Mouse (Mus musculus) limb, embryonic 14.5 days (tissue): ENCODE results near the gene Cltb. TPM values are rescaled to one million over a fixed set of nuclear protein-coding genes. Genes with fewer than 3 reads are reported as not detected.

Source experiments
- ATAC-seq: fragments of 200-750 bp; cut with Nextera tagmentation; 2 replicates; pipeline ENCODE4 v1.8.0; 2017; ENCODE audit warnings: low read depth, moderate number of reproducible peaks, moderate TSS enrichment; ENCODE audit not compliant: low FRiP score
- DNase-seq: peaks from one replicate; pipeline ENCODE4 v3.0.0-alpha.2; 2015; ENCODE audit warnings: low spot score
- H3K27ac ChIP-seq: fragments of 300-500 bp; sonication (generic); replicated peaks from 2 replicates; pipeline ENCODE4 v1.5.1; 2014; ENCODE audit warnings: low read depth, mild to moderate bottlenecking, low read length, moderate library complexity, mixed read lengths
- H3K27me3 ChIP-seq: fragments of 300-500 bp; sonication (generic); 2 replicates; pipeline ENCODE4 v1.6.1; 2014; ENCODE audit warnings: low read length, mixed read lengths; ENCODE audit not compliant: control insufficient read depth, insufficient read depth
- H3K36me3 ChIP-seq: fragments of 300-500 bp; sonication (generic); 2 replicates; pipeline ENCODE4 v1.6.1; 2014; ENCODE audit warnings: mild to moderate bottlenecking, low read length, moderate library complexity, mixed read lengths; ENCODE audit not compliant: control insufficient read depth, insufficient read depth
- H3K4me1 ChIP-seq: fragments of 300-500 bp; sonication (generic); 2 replicates; pipeline ENCODE4 v1.6.1; 2014; ENCODE audit warnings: antibody characterized with exemption, low read length, mixed read lengths; ENCODE audit not compliant: control insufficient read depth, insufficient read depth
- H3K4me2 ChIP-seq: fragments of 300-500 bp; sonication (generic); replicated peaks from 2 replicates; pipeline ENCODE4 v1.6.1; 2014; ENCODE audit warnings: low read depth, mild to moderate bottlenecking, low read length, moderate library complexity; ENCODE audit not compliant: severe bottlenecking
- H3K4me3 ChIP-seq: fragments of 300-500 bp; sonication (generic); replicated peaks from 2 replicates; pipeline ENCODE4 v1.5.1; 2014; ENCODE audit warnings: low read length
- H3K9ac ChIP-seq: fragments of 300-500 bp; sonication (generic); 2 replicates; pipeline ENCODE4 v1.6.1; 2014; ENCODE audit warnings: mild to moderate bottlenecking, low read depth, low read length, moderate library complexity; ENCODE audit not compliant: severe bottlenecking
- H3K9me3 ChIP-seq: fragments of 300-500 bp; sonication (generic); 2 replicates; pipeline ENCODE4 v1.6.1; 2016; ENCODE audit warnings: low read length; ENCODE audit not compliant: control insufficient read depth
- POLR2A ChIP-seq: fragments of 200-500 bp; IDR thresholded peaks from 2 replicates; pipeline ENCODE4 v1.8.0; 2012; ENCODE audit warnings: inconsistent platforms, mild to moderate bottlenecking, moderate library complexity, borderline replicate concordance; ENCODE audit not compliant: insufficient read depth, insufficient read length; ENCODE audit errors: extremely low read depth
- WGBS: fragments of 180-500 bp; shearing (Covaris S2); extraction: QIAGEN DNeasy Blood & Tissue Kit; methylation state at CpG from one replicate; pipeline ENCODE4 v1.1.7; 2014; 5-methylcytosine and 5-hydroxymethylcytosine counted together
- microRNA-seq: library from miRNA; unstranded; fragments of <30 nt; microRNA quantifications from one replicate; pipeline ENCODE4, GENCODE M21; 2016
- polyA plus RNA-seq, 2 experiments: library from polyadenylated mRNA; depleted of rRNA in 1 of 2; stranded (reverse) in 1 of 2; unstranded in 1 of 2; fragments of >200 nt; fragmentation: Nextera tagmentation in 1 of 2; extraction: Ambion mirVana in 1 of 2; gene quantifications; 2 replicates each; pipeline versions ENCODE4 v1.2.1 to v1.2.3; 2012 to 2014

The Cltb gene
- polyA plus RNA-seq, 2 experiments = 26.5 to 45.5 TPM

GRCm38 (mm10) chr13:54560608-54561007, 50.5 kb downstream of the Cltb start:
- Histone ChIP-seq H3K27me3 (no peaks in the 10 kb centered on the region), H3K36me3 (peaks cover 76% of the 10 kb centered on the region), H3K4me2 (no peak overlapping the region), H3K9ac (no peak overlapping the region), H3K9me3 (no peaks in the 10 kb centered on the region), H3K27ac (no peak overlapping the region), H3K4me1 (peaks cover 9% of the 10 kb centered on the region; the same call in 1 of the 2 replicates), H3K4me3 (no peak overlapping the region)
- DNase-seq (no peak), ATAC-seq (no peak)
- TF ChIP-seq POLR2A = no peak
- 96% methylated on average over 7 of the region's 7 CpGs for WGBS

- H3K9ac ChIP-seq = no peak overlapping the region
- DNase-seq = no peak
- TF ChIP-seq POLR2A = no peak
- 86% methylated on average over 2 of the region's 2 CpGs for WGBS
- no peak overlapping the region for H3K4me3 ChIP-seq
- H3K36me3 ChIP-seq = peaks cover 80% of the 10 kb centered on the region
- H3K27me3 ChIP-seq = no peaks in the 10 kb centered on the region
- H3K4me1 ChIP-seq = peaks cover 6% of the 10 kb centered on the region; the same call in 1 of the 2 replicates
- no peak overlapping the region for H3K4me2 ChIP-seq
- no peak for ATAC-seq
- H3K27ac ChIP-seq = no peak overlapping the region
- H3K9me3 ChIP-seq = no peaks in the 10 kb centered on the region
Measured at GRCm38 (mm10) chr13:54559656-54560055, 51.5 kb downstream of the Cltb start.

GRCm38 (mm10) chr13:54557652-54558051, 53.5 kb downstream of the Cltb start:
- DNase-seq (no peak), ATAC-seq (no peak)
- no peak overlapping the region for H3K4me3 ChIP-seq
- H3K27ac ChIP-seq = no peak overlapping the region
- H3K27me3 ChIP-seq = no peaks in the 10 kb centered on the region
- peaks cover 91% of the 10 kb centered on the region for H3K36me3 ChIP-seq
- no peak overlapping the region for H3K9ac ChIP-seq
- no peaks in the 10 kb centered on the region for H3K4me1 ChIP-seq
- no peaks in the 10 kb centered on the region for H3K9me3 ChIP-seq
- no peak overlapping the region for H3K4me2 ChIP-seq
- WGBS = 95% methylated on average over 1 of the region's 1 CpGs
- TF ChIP-seq POLR2A = no peak

GRCm38 (mm10) chr13:54556796-54557195, 54.3 kb downstream of the Cltb start:
- no peaks in the 10 kb centered on the region for H3K4me1 ChIP-seq
- no peak overlapping the region for H3K4me2 ChIP-seq
- peaks cover 91% of the 10 kb centered on the region for H3K36me3 ChIP-seq
- no peak overlapping the region for H3K9ac ChIP-seq
- no peak for TF ChIP-seq POLR2A
- WGBS = 89% methylated on average over 3 of the region's 3 CpGs
- H3K4me3 ChIP-seq = no peak overlapping the region
- H3K27me3 ChIP-seq = no peaks in the 10 kb centered on the region
- DNase-seq = no peak
- H3K9me3 ChIP-seq = no peaks in the 10 kb centered on the region
- ATAC-seq = no peak
- no peak overlapping the region for H3K27ac ChIP-seq

- H3K36me3 ChIP-seq = peaks cover 91% of the 10 kb centered on the region
Measured at GRCm38 (mm10) chr13:54556176-54556575, 55.0 kb downstream of the Cltb start.

GRCm38 (mm10) chr13:54548036-54548435, 63.1 kb downstream of the Cltb start:
- no peak for DNase-seq
- no peak overlapping the region for H3K9ac ChIP-seq

More at GRCm38 (mm10) chr13:54556176-54556575, 55.0 kb downstream of the Cltb start:
- Histone ChIP-seq H3K4me2 (no peak overlapping the region), H3K27ac (no peak overlapping the region), H3K9me3 (no peaks in the 10 kb centered on the region), H3K27me3 (no peaks in the 10 kb centered on the region), H3K4me3 (no peak overlapping the region), H3K4me1 (no peaks in the 10 kb centered on the region), H3K9ac (no peak overlapping the region)
- WGBS = 95% methylated on average over 9 of the region's 9 CpGs
- no peak for TF ChIP-seq POLR2A
- DNase-seq = no peak
- ATAC-seq = no peak

More at GRCm38 (mm10) chr13:54548036-54548435, 63.1 kb downstream of the Cltb start:
- Histone ChIP-seq H3K9me3 (no peaks in the 10 kb centered on the region), H3K4me3 (no peak overlapping the region), H3K36me3 (peaks cover 64% of the 10 kb centered on the region), H3K27me3 (no peaks in the 10 kb centered on the region), H3K4me2 (no peak overlapping the region), H3K4me1 (no peaks in the 10 kb centered on the region), H3K27ac (no peak overlapping the region)
- no peak for ATAC-seq
- no peak for TF ChIP-seq POLR2A
- WGBS = 80% methylated on average over 7 of the region's 7 CpGs

Small RNAs within 50 kb of the gene (microRNA-seq; reads per million reads assigned to microRNA genes)
- gene Gm24195 = not detected

Other genes with a start within 250 kb of the Cltb start
- gene Cplx2, start 240.0 kb downstream of the Cltb start, polyA plus RNA-seq (2012; rRNA removed) = 10.8 and 10.9 TPM in 2 replicates
- 5.5 and 7.1 TPM in 2 replicates for gene Cplx2, start 240.0 kb downstream of the Cltb start, polyA plus RNA-seq (2014; fragmentation: Nextera tagmentation; extraction: Ambion mirVana)
- gene Thoc3, start 142.5 kb downstream of the Cltb start, polyA plus RNA-seq (2012; rRNA removed) = 48.4 and 48.9 TPM in 2 replicates
- 118 and 122 TPM in 2 replicates for gene Thoc3, start 142.5 kb downstream of the Cltb start, polyA plus RNA-seq (2014; fragmentation: Nextera tagmentation; extraction: Ambion mirVana)
- gene Simc1, start 107.6 kb downstream of the Cltb start, polyA plus RNA-seq (2012; rRNA removed) = 21.0 and 25.0 TPM in 2 replicates
- gene Simc1, start 107.6 kb downstream of the Cltb start, polyA plus RNA-seq (2014; fragmentation: Nextera tagmentation; extraction: Ambion mirVana) = 13.8 and 14.8 TPM in 2 replicates
- 84.6 and 93.8 TPM in 2 replicates for gene 4833439L19Rik, start 45.9 kb downstream of the Cltb start, polyA plus RNA-seq (2012; rRNA removed)
- 125 and 139 TPM in 2 replicates for gene 4833439L19Rik, start 45.9 kb downstream of the Cltb start, polyA plus RNA-seq (2014; fragmentation: Nextera tagmentation; extraction: Ambion mirVana)
- 33.4 and 36.7 TPM in 2 replicates for gene Arl10, start 36.3 kb downstream of the Cltb start, polyA plus RNA-seq (2012; rRNA removed)
- gene Arl10, start 36.3 kb downstream of the Cltb start, polyA plus RNA-seq (2014; fragmentation: Nextera tagmentation; extraction: Ambion mirVana) = 22.1 and 27.4 TPM in 2 replicates
- 38.6 and 61.9 TPM in 2 replicates for gene Nop16, start 21.3 kb downstream of the Cltb start, polyA plus RNA-seq (2012; rRNA removed)
- 53.5 and 53.7 TPM in 2 replicates for gene Nop16, start 21.3 kb downstream of the Cltb start, polyA plus RNA-seq (2014; fragmentation: Nextera tagmentation; extraction: Ambion mirVana)
- gene Higd2a, start 21.1 kb downstream of the Cltb start, polyA plus RNA-seq (2012; rRNA removed) = 116 and 135 TPM in 2 replicates
- 174 and 188 TPM in 2 replicates for gene Higd2a, start 21.1 kb downstream of the Cltb start, polyA plus RNA-seq (2014; fragmentation: Nextera tagmentation; extraction: Ambion mirVana)
- 50.1 and 55.7 TPM in 2 replicates for gene Faf2, start 10.4 kb upstream of the Cltb start, polyA plus RNA-seq (2012; rRNA removed)
- gene Faf2, start 10.4 kb upstream of the Cltb start, polyA plus RNA-seq (2014; fragmentation: Nextera tagmentation; extraction: Ambion mirVana) = 99.2 and 105 TPM in 2 replicates
- gene Rnf44, start 82.6 kb upstream of the Cltb start, polyA plus RNA-seq (2012; rRNA removed) = 118 and 194 TPM in 2 replicates
- gene Rnf44, start 82.6 kb upstream of the Cltb start, polyA plus RNA-seq (2014; fragmentation: Nextera tagmentation; extraction: Ambion mirVana) = 70.1 and 74.3 TPM in 2 replicates
- gene Cdhr2, start 90.1 kb upstream of the Cltb start, polyA plus RNA-seq (2012; rRNA removed) = 0.06 and 0.08 TPM in 2 replicates
- gene Cdhr2, start 90.1 kb upstream of the Cltb start, polyA plus RNA-seq (2014; fragmentation: Nextera tagmentation; extraction: Ambion mirVana) = 0.06 TPM in 1 of 2 replicates, not detected in the other
- gene Gprin1, start 138.5 kb upstream of the Cltb start, polyA plus RNA-seq (2012; rRNA removed) = 0.70 and 0.87 TPM in 2 replicates
- gene Gprin1, start 138.5 kb upstream of the Cltb start, polyA plus RNA-seq (2014; fragmentation: Nextera tagmentation; extraction: Ambion mirVana) = 0.32 and 0.67 TPM in 2 replicates
- gene Sncb, start 155.3 kb upstream of the Cltb start, polyA plus RNA-seq (2012; rRNA removed) = 0.30 TPM in 1 of 2 replicates, not detected in the other
- gene Sncb, start 155.3 kb upstream of the Cltb start, polyA plus RNA-seq (2014; fragmentation: Nextera tagmentation; extraction: Ambion mirVana) = 0.40 TPM in 1 of 2 replicates, not detected in the other
- not detected in 2 replicates for gene Eif4e1b, start 172.7 kb upstream of the Cltb start, polyA plus RNA-seq (2012; rRNA removed)
- not detected in 2 replicates for gene Eif4e1b, start 172.7 kb upstream of the Cltb start, polyA plus RNA-seq (2014; fragmentation: Nextera tagmentation; extraction: Ambion mirVana)
- gene Tspan17, start 178.0 kb upstream of the Cltb start, polyA plus RNA-seq (2012; rRNA removed) = 2.0 and 2.6 TPM in 2 replicates
- 4.4 TPM in 2 replicates for gene Tspan17, start 178.0 kb upstream of the Cltb start, polyA plus RNA-seq (2014; fragmentation: Nextera tagmentation; extraction: Ambion mirVana)